Mouse (Mus musculus) thymus, adult 2 months (tissue): ENCODE measurements around the gene Brsk1.

ENCODE experiments used
- CTCF ChIP-seq: fragments of 200-500 bp; IDR thresholded peaks from 2 replicates; pipeline ENCODE4 v1.5.1; 2012; ENCODE audit warnings: mild to moderate bottlenecking, control low read depth, low read length, moderate library complexity, borderline replicate concordance; ENCODE audit not compliant: control insufficient read depth, poor library complexity, insufficient read depth; ENCODE audit errors: extremely low read depth
- POLR2A ChIP-seq: fragments of 200-500 bp; IDR thresholded peaks from 2 replicates; pipeline ENCODE4 v1.6.1; 2012; ENCODE audit warnings: mild to moderate bottlenecking, low read length, control low read depth, moderate library complexity; ENCODE audit not compliant: control insufficient read depth, poor library complexity, insufficient read depth; ENCODE audit errors: extremely low read depth

GRCm38 (mm10) chr7:4746326-4746980 is 56.0 kb downstream of the Brsk1 start:
- TF ChIP-seq CTCF (no peak), POLR2A (no peak)
